Mouse (Mus musculus): Measurements from ENCODE around the gene Elmod1. TPM values are rescaled to one million over a fixed set of nuclear protein-coding genes. Genes with fewer than 3 reads are reported as not detected.
"Not testable (repeated sequence)": the region's sequence is repeated elsewhere in the genome, so short reads cannot be mapped to it uniquely, and the experiment has no call there.

Gene Elmod1
- total RNA-seq (2017): not detected in 2 replicates

GRCm38 (mm10) chr9:53975122-53975518, at the start of gene Elmod1:
Gene Elmod1, minus strand, starts transcription at chr9:53975301.
- no peak for ATAC-seq (replicated peaks; ENCODE audit: low read depth, poor library complexity, severe bottlenecking)

DNA sequence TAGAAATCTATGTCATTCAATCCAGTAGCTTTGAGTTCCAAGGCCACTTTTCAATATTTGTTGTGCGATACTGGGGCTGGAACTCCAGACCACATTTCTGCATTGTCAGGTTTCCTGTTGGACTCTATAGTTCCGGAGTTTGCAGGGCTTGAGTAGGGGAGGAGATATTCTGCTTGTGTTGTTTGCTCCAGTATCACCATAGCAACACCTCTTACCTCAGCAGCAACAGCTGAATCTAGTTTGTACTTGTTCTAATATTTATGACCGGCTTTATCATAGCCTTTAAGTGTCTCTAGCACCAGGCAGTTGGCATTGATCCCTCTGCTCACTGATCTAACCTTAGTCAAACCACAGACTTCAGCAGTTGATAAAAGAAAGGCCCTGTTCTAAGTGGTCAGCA, 47.7 kb upstream of the Elmod1 start:
- peak; percentile 93 for ATAC-seq (replicated peaks; ENCODE audit: low read depth, poor library complexity, severe bottlenecking)

- ATAC-seq (replicated peaks; ENCODE audit: low read depth, poor library complexity, severe bottlenecking): no peak
Observed at GRCm38 (mm10) chr9:53994528-53994927, 19.4 kb upstream of the Elmod1 start.

DNA sequence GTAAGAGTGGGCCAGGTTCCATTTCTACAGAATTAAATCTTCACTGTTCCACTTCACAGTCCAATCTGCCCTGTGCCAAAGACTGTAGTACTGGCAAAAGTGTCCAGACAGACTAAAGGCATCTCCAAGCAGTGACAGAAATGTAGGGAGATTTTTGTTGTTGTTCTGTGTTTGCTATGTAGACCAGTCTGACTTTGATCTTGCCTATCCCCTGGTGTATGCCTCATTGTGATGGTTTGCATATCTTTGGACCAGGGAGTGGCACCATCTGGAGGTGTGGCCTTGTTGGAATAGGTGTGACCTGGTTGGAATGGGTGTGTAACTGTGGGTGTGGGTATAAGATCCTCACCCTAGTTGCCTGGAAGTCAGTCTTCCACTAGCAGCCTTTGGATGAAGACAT, 17.5 kb upstream of the Elmod1 start:
- not testable (repeated sequence) for ATAC-seq (replicated peaks; ENCODE audit: low read depth, poor library complexity, severe bottlenecking)

GRCm38 (mm10) chr9:53990921-53991320, 15.8 kb upstream of the Elmod1 start:
- ATAC-seq (replicated peaks; ENCODE audit: low read depth, poor library complexity, severe bottlenecking): peak; percentile 62; the same call in 1 of the 2 replicates

DNA sequence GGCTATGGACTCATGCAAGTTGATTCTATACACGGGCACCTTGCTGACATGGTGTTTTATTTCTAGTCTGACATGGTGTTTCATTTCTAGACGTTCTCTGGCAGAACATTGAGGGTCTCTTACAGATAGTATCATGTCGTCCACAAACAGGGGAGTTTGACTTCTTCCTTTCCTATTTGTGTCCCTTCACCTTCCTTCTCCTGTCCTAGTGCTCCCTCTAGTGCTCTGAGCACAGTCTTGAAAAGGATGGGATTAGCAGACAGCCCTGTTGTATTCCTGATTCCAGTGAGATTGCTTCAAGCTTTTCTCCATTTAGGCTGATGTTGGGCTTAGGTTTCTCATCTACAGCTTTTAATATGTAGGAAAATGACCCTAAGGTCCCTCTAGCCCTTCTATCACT, 11.9 kb upstream of the Elmod1 start:
- ATAC-seq (replicated peaks; ENCODE audit: low read depth, poor library complexity, severe bottlenecking): no peak

- 0 out of 2 replicates have a peak, but pooled peaks have one; percentile 45 for ATAC-seq (replicated peaks; ENCODE audit: low read depth, poor library complexity, severe bottlenecking)
Observed at GRCm38 (mm10) chr9:53984868-53985267, 9.8 kb upstream of the Elmod1 start.

- ATAC-seq (replicated peaks; ENCODE audit: low read depth, poor library complexity, severe bottlenecking): no peak
Observed at GRCm38 (mm10) chr9:53974328-53975121, 576 bp downstream of the Elmod1 start.

DNA sequence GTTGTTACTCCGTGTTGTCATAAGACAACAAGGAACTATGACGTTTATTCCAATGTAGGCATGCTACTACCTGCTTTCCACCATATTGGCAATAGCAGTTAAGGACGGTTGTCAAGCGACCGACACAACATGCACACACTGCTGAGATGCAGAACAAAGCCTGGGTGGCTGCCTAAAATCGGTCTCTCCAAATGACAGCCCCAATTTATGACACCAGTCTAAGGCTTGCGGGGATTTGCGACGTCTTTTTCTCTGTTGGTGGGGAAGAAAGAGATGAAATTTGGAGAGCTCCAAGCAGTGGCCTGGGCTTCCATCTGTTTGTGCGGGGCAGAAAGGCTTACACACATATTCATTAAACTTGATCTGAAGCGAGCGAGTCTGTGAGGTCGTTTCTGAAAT, 1.2 kb downstream of the Elmod1 start:
- ATAC-seq (replicated peaks; ENCODE audit: low read depth, poor library complexity, severe bottlenecking): no peak

DNA sequence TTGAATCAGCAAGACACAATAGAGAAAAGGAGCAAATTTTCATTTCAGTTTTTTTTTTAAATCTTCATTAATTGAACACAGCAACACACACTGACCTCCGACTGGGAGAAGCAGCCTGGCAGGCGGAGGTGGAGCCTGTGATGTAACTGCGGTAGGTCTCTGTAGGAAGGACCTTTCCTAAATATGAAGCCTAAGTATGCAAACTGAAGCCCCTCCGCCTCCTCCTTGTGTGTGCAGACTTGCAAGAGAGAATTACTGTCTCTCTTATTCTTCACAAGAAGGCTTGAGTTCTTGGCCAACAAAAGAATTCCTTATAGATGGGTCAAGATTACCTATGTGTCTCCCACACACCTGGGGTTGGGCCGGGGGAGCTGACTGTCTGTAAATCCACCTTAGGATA, 1.9 kb downstream of the Elmod1 start:
- no peak for ATAC-seq (replicated peaks; ENCODE audit: low read depth, poor library complexity, severe bottlenecking)

- ATAC-seq (replicated peaks; ENCODE audit: low read depth, poor library complexity, severe bottlenecking): no peak
Observed at GRCm38 (mm10) chr9:53972358-53972757, 2.7 kb downstream of the Elmod1 start.

- ATAC-seq (replicated peaks; ENCODE audit: low read depth, poor library complexity, severe bottlenecking): no peak
Observed at GRCm38 (mm10) chr9:53967610-53968368, 7.3 kb downstream of the Elmod1 start.

DNA sequence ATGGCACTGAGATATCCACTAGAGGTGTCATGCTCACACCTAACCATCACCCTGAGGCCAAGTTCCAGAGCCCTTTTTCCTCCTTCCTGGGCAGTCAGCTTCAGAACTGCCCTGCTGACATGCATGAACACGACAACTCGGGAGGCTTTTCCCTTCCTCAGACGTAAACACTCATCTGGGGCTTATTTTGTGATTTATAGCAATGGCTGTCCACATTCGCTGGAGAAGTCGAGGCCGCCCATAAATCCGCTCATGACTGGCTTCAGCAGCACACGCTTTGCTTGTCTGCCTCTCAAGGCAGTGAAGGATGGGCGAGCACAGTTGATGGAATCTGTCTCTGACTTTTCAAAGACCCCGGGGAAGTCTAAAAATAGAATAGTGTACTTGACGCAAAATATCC, 18.1 kb downstream of the Elmod1 start:
- no peak for ATAC-seq (replicated peaks; ENCODE audit: low read depth, poor library complexity, severe bottlenecking)

DNA sequence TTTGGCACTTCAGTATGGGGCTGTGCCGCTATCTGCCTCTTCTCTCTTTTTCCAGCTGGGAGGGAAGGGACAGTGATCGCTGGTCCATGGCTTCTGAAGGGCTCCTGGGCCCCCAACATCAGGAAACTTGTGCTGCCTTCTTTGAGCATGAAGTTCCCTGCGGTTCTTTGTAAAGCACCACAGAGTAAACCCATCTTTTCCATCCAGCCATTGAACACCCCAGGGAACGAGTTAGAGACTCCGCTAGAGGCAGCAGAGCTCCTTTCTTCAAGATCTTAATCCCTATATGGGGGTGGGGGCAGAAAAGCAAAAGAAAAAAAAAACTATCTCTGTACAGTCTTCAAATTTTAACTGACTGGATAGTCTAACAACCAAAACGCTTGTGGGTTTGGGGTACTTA, 20.2 kb downstream of the Elmod1 start:
- ATAC-seq (replicated peaks; ENCODE audit: low read depth, poor library complexity, severe bottlenecking): no peak

DNA sequence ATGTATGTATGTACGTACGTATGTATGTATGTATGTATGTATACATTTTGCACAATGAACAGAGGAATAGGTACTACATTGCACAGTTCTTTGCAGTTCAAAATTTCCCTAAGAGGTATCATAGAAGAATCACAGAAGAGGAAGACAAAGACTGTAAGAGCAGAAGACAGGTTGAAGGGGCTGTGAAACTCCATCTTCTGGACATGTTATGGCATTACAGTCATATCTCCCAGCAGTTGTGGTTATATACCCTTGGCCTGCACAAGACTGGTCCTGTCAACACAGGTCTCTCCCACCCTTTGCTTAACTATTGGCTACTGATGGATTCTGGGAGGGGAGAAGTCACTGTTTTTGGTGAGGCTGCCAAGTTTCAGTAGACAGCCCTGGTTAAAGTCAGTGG, 27.6 kb downstream of the Elmod1 start:
- ATAC-seq (replicated peaks; ENCODE audit: low read depth, poor library complexity, severe bottlenecking): no peak

DNA sequence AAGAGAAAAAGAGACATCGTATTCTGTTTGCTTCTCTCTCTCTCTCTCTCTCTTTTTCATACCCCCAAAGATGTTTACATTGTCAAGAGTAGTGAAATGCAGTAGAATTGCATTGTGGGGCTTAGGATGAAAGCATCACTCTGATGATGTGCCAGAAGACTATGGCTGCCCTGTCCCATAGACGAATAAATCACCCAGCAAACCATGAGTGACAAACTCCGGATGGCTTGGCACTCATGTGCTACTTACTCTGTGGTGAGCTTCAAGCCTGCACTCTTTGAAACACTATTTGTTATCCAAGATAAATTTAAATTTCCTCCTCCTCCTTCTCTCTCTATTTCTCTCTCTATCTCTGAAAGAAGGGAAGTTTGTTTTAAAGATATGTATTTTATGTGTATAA, 36.5 kb downstream of the Elmod1 start:
- no peak for ATAC-seq (replicated peaks; ENCODE audit: low read depth, poor library complexity, severe bottlenecking)

DNA sequence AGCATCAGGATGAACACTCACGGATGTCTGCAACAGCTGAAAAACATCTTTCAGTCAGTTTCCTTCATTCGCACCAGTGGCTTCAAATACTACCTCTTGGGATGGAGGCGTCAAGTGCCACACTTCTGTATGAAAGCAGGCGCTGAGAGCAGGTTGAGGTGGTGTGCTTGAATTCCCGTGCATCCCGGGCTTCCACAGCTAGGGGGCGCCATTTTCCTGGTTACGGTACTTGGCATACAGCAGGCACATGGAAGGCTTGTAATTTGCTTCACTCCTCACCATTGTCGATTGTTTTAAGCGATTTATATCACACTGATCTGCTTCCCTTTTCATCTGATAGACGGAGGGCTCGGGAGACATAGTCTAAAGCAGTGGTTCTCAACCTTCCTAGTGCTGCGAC, 40.9 kb downstream of the Elmod1 start:
- no peak for ATAC-seq (replicated peaks; ENCODE audit: low read depth, poor library complexity, severe bottlenecking)

- ATAC-seq (replicated peaks; ENCODE audit: low read depth, poor library complexity, severe bottlenecking): no peak
Observed at GRCm38 (mm10) chr9:53933375-53933774, 41.7 kb downstream of the Elmod1 start.

DNA sequence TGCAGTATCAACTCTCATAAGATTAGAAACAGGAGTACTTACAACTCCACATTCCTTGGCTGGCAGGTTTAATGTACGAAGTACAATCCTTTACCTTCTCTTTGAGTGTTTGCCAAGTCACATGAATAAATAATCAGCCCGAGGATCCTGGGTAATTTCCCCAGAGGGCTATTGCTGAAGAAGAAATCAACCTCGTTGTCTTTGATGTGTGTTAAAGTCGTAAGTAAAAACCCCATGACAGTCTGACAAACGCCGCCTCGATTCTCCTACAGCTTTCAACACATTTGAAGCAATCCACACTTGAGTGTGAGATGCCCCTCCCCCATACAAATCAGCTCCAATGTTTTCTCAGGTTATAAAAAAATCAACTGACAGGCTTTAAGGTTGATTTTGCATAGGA, 44.2 kb downstream of the Elmod1 start:
- ATAC-seq (replicated peaks; ENCODE audit: low read depth, poor library complexity, severe bottlenecking): no peak

DNA sequence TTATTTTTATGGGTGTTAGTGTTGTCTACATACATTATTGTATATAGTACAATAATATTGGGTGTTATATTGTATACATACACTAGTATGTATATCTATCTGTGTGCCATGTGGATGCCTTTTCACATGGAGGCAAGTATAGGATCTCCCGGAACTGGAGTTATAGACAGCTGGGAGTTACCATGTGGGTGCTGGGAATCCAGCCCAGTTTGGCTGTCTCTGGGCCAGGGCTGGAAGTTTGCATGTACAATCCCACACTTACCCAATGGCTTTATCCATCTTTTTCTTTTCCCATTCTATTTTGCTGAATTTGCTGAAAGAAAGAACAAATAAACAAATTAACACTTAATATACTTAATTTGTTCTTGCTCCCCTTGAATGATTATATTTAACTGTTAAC, 54.0 kb downstream of the Elmod1 start:
- ATAC-seq (replicated peaks; ENCODE audit: low read depth, poor library complexity, severe bottlenecking): no peak

GRCm38 (mm10) chr9:53915929-53916721, 59.0 kb downstream of the Elmod1 start:
- ATAC-seq (replicated peaks; ENCODE audit: low read depth, poor library complexity, severe bottlenecking): no peak

Data from common myeloid progenitor, adult 5-6 weeks (primary cell).